Mouse (Mus musculus) fibroblast of lung, adult 2 months (primary cell): ENCODE measurements around the gene Rtkn.

ENCODE experiments used
- DNase-seq: peaks from one replicate; pipeline ENCODE4 v3.0.0-alpha.2; 2011; ENCODE audit warnings: low read depth

The Rtkn gene

DNA sequence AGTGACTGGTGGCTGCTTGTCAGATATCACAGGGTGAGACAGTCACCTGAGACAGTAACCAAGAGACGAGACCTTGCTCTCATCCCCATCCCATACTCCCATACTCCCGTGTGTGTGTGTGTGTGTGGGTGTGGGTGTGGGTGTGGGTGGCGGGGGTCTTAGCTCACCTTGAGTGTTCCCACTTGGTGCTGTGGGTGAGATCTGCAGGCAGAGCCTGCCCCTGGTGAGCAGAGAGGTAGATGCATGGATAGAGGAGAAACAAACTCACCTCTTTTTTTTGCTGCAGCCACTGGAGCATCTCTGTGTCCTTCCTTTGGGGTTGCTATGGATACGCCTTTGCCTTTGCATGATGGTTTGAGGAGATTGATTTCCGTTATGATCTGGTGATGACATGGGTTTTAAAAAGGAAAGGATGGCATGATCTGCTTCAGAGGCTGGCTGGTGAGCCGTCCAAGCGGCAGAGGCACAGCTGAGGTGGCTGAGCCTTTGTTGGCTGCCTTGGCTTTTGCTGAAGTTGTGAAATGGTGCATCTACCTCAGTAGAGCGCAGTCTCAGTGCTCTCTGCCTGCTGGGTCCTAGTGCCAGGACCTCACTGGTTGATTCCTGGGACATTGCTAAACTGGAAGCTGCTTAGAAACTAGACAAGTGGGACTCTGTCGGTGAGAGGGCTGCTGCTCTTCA is 37.1 kb downstream of the Rtkn start:
- DNase-seq, result no peak

GRCm38 (mm10) chr6:83175996-83176395 is 40.7 kb downstream of the Rtkn start:
- DNase-seq, result no peak

- DNase-seq, result no peak
These were observed 44.3 kb downstream of the Rtkn start for GRCm38 (mm10) chr6:83179390-83180117.

- DNase-seq, result no peak
These were observed 45.3 kb downstream of the Rtkn start for GRCm38 (mm10) chr6:83180605-83181004.

DNA sequence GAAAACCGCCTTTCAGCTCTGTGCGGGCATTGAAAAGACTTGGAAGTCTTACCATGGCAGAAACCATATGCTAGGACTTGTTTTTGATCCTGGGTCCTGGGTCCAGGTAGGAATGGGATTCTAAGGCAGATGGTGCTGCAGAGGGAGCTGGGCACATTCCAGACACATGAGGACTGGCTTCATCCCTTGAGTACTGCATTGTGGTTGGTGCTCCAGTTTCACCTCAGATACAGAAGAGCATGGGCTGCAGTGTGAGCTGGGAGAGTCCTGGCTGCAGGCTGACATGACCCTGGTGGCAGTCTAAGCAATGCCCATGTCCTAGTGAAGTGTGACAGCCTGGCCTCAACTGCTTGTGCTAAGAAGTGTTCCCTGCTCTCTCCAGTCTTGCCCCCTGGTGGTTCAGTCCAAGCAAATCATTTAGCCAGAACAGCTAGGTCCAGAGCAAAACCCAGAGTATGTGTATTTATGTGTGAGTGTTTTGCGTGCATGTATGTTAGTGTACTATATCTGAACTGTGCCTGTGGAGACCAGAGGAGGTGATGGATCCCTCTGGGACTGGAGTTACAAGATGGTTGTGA is 49.7 kb downstream of the Rtkn start:
- no peak for DNase-seq

- DNase-seq, result no peak
These were observed 50.9 kb downstream of the Rtkn start for GRCm38 (mm10) chr6:83185895-83186861.

GRCm38 (mm10) chr6:83186946-83187345 is 51.7 kb downstream of the Rtkn start:
- DNase-seq, result no peak

GRCm38 (mm10) chr6:83193571-83193970 is 58.3 kb downstream of the Rtkn start:
- no peak for DNase-seq

DNA sequence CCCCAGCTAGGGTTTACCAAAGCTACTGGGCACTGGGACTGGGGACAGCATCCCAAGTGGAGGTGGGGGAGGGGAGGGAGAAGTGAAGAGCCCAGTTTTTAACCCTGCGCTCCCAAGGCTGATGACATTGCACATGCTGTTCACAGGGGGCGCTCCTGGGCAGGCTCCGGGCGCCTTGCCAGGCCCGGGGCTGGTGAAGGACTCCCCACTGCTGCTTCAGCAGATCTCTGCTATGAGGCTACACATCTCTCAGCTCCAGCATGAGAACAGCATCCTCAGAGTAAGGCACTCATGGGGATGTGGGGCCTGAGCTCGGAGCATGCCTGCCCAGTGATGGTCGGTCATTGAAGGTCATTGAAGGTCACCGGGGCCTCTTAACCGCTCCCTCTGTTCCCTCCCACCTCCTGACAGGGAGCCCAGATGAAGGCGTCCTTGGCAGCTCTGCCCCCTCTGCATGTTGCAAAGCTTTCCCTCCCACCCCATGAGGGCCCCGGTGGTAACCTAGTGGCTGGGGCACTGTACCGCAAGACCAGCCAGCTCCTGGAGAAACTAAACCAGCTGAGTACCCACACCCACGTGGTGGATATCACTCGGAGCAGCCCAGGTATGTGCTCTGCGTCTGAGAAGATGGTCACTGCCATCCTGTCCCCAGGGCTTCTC is 62.2 kb downstream of the Rtkn start:
- DNase-seq, result no peak
